In genomic region chr10:4593828-4594227, GRCm38 (mm10) we compare ENCODE assay signal across 12 mouse cellular contexts. TPM values are rescaled to one million over a fixed set of nuclear protein-coding genes. Genes with fewer than 3 reads are reported as not detected.
DNase-seq lines count a peak whose midpoint lies in the region; ATAC-seq and TF ChIP-seq lines count a peak whose summit lies in the region.
"Had no signal": no experiment of that assay in that cellular context is flagged by ENCODE, and none has a peak within 500 bp of the region (broad histone marks: within the 10 kb centered on the region; RNA-seq: fewer than 3 reads in every experiment).

No protein-coding gene starts in this region.

- DNase-seq in forebrain, postnatal 0 days: no peak
- peak; percentile 41 for DNase-seq in lung, postnatal 36 days
- DNase-seq in lung, adult 18-20 months: no peak
- no peak for DNase-seq in yolk sac, embryonic 10.5 days (ENCODE audit: low spot score)
- DNase-seq in heart, postnatal 14 days: no peak
- DNase-seq: kidney, postnatal 10 days had no signal

- TF ChIP-seq POLR2A in small intestine, adult 2 months (IDR thresholded peaks at IDR 0.05; ENCODE audit: low read depth, low read length): no peak

- no peak overlapping the region for H3K4me2 ChIP-seq in forebrain, postnatal 0 days (ENCODE audit: low read depth)
- no peak overlapping the region for H3K4me2 ChIP-seq in forebrain, embryonic 16.5 days (ENCODE audit: low read length)
- H3K4me2 ChIP-seq: limb, embryonic 12.5 days; midbrain, embryonic 15.5 days had no signal

- no peaks in the 10 kb centered on the region for H3K4me1 ChIP-seq in forebrain, postnatal 0 days (ENCODE audit: insufficient read depth)
- H3K4me1 ChIP-seq in forebrain, embryonic 16.5 days (replicated peaks; ENCODE audit: control insufficient read depth, insufficient read depth, low read length): no peaks in the 10 kb centered on the region
- H3K4me1 ChIP-seq in small intestine, adult 2 months (ENCODE audit: control insufficient read depth, insufficient read depth, insufficient read length, low read length): no peaks in the 10 kb centered on the region
- H3K4me1 ChIP-seq: limb, embryonic 12.5 days; midbrain, embryonic 15.5 days had no signal

- peak; percentile 48 for TF ChIP-seq CTCF in forebrain, postnatal 0 days (IDR thresholded peaks at IDR 0.05; ENCODE audit: low read depth)
- TF ChIP-seq CTCF in small intestine, adult 2 months (IDR thresholded peaks at IDR 0.05; ENCODE audit: extremely low read depth, insufficient read length, insufficient replicate concordance, low read depth, low read length): peak; percentile 24; the same call in 1 of the 2 replicates

- no peaks in the 10 kb centered on the region for H3K9me3 ChIP-seq in forebrain, postnatal 0 days (ENCODE audit: low read length)
- H3K9me3 ChIP-seq in forebrain, embryonic 16.5 days (ENCODE audit: control insufficient read depth, low read length): no peaks in the 10 kb centered on the region
- H3K9me3 ChIP-seq: limb, embryonic 12.5 days; midbrain, embryonic 15.5 days had no signal

- no peak overlapping the region for H3K4me3 ChIP-seq in forebrain, postnatal 0 days (ENCODE audit: low read depth, low read length)
- H3K4me3 ChIP-seq in forebrain, embryonic 16.5 days (replicated peaks; ENCODE audit: low read length): no peak overlapping the region
- H3K4me3 ChIP-seq in small intestine, adult 2 months (ENCODE audit: low read depth, low read length): no peak overlapping the region
- H3K4me3 ChIP-seq: erythroblast, embryonic 14.5 days; limb, embryonic 12.5 days; midbrain, embryonic 15.5 days had no signal

- H3K27ac ChIP-seq in forebrain, postnatal 0 days (ENCODE audit: low read depth, low read length): no peak overlapping the region
- H3K27ac ChIP-seq in forebrain, embryonic 16.5 days (ENCODE audit: low read length): no peak overlapping the region
- no peak overlapping the region for H3K27ac ChIP-seq in small intestine, adult 2 months (ENCODE audit: insufficient read depth, low read depth, low read length)
- H3K27ac ChIP-seq: limb, embryonic 12.5 days; midbrain, embryonic 15.5 days had no signal

- H3K9ac ChIP-seq in forebrain, postnatal 0 days: no peak overlapping the region
- no peak overlapping the region for H3K9ac ChIP-seq in forebrain, embryonic 16.5 days (replicated peaks; ENCODE audit: low read depth, low read length)
- H3K9ac ChIP-seq: limb, embryonic 12.5 days; midbrain, embryonic 15.5 days had no signal

- 71% methylated on average over 4 of the region's 4 CpGs for WGBS in forebrain, postnatal 0 days
- 68% methylated on average over 4 of the region's 4 CpGs for WGBS in forebrain, embryonic 16.5 days
- WGBS in small intestine, adult 2 months: 55% methylated on average over 4 of the region's 4 CpGs

- ATAC-seq in forebrain, postnatal 0 days: no peak
- no peak for ATAC-seq in forebrain, embryonic 16.5 days
- peak; percentile 49 for ATAC-seq in activated CD4-positive, CD25-positive, alpha-beta regulatory T cell, adult 4 months
- ATAC-seq: midbrain, embryonic 15.5 days had no signal

- H3K27me3 ChIP-seq in forebrain, postnatal 0 days (ENCODE audit: insufficient read depth, low read length): no peaks in the 10 kb centered on the region
- no peaks in the 10 kb centered on the region for H3K27me3 ChIP-seq in forebrain, embryonic 16.5 days (replicated peaks; ENCODE audit: control insufficient read depth, insufficient read depth, low read length)
- H3K27me3 ChIP-seq in small intestine, adult 2 months (ENCODE audit: control insufficient read depth, insufficient read depth, low read length): no peaks in the 10 kb centered on the region
- H3K27me3 ChIP-seq: limb, embryonic 12.5 days; midbrain, embryonic 15.5 days had no signal

- no peaks in the 10 kb centered on the region for H3K36me3 ChIP-seq in forebrain, postnatal 0 days (ENCODE audit: insufficient read depth)
- H3K36me3 ChIP-seq in forebrain, embryonic 16.5 days (ENCODE audit: control insufficient read depth, insufficient read depth): no peaks in the 10 kb centered on the region
- no peaks in the 10 kb centered on the region for H3K36me3 ChIP-seq in small intestine, adult 2 months (ENCODE audit: control insufficient read depth, insufficient read depth, low read length)
- H3K36me3 ChIP-seq: limb, embryonic 12.5 days; midbrain, embryonic 15.5 days had no signal

- intact Hi-C loops in heart, postnatal 14 days (cut with DNase I): loop anchor here (10.0 kb wide), 1 partner anchor 571 kb away; no protein-coding TSS in a partner anchor

RNA-seq across cellular contexts. Expression of gene Esr1, which starts 17.6 kb away (rescaled TPM):
- total RNA-seq in forebrain, postnatal 0 days (2014; rRNA removed): 1.3 and 1.8 TPM in 2 replicates
- 0.84 and 1.2 TPM in 2 replicates for polyA plus RNA-seq in forebrain, postnatal 0 days (2015; fragmentation: Nextera tagmentation; extraction: Ambion mirVana)
- polyA plus RNA-seq in forebrain, embryonic 16.5 days (2015; fragmentation: Nextera tagmentation; extraction: Ambion mirVana): 0.22 and 0.24 TPM in 2 replicates
- 1 to 10 TPM in 1 of 2 experiments, under 1 TPM in 1; 0.68 to 7.2 TPM for polyA plus RNA-seq in activated CD4-positive, CD25-positive, alpha-beta regulatory T cell, adult 4 months (2017; shearing (Covaris generic))
- 0.90 and 1.2 TPM in 2 replicates for polyA plus RNA-seq in small intestine, adult 2 months (2012; rRNA removed)
- total RNA-seq in heart, postnatal 14 days (2021): 1 to 10 TPM in 1 of 2 experiments, under 1 TPM in 1; 0.59 to 1.2 TPM
